Mouse (Mus musculus) C2C12 (cell line): ENCODE measurements around the gene Nlk. TPM values are rescaled to one million over a fixed set of nuclear protein-coding genes. Genes with fewer than 3 reads are reported as not detected.

Source experiments
- H3K27me3 ChIP-seq: one replicate; pipeline ENCODE4 v1.6.1; 2011; ENCODE audit not compliant: control insufficient read depth, insufficient read depth, insufficient read length
- H3K36me3 ChIP-seq: one replicate; pipeline ENCODE4 v1.6.1; 2011; ENCODE audit not compliant: control insufficient read depth, insufficient read depth
- H3K4me3 ChIP-seq: one replicate; pipeline ENCODE4 v1.5.1; 2011; ENCODE audit warnings: mild to moderate bottlenecking, control low read depth; ENCODE audit not compliant: poor library complexity, insufficient read depth, severe bottlenecking
- H3K79me2 ChIP-seq: one replicate; pipeline ENCODE4 v1.6.1; 2011; ENCODE audit not compliant: control insufficient read depth, insufficient read depth
- H3K79me3 ChIP-seq: one replicate; pipeline ENCODE4 v1.6.1; 2011; ENCODE audit warnings: low read depth, control low read depth
- H3ac ChIP-seq: one replicate; pipeline ENCODE3; 2011; ENCODE audit warnings: low read depth; ENCODE audit not compliant: control insufficient read depth, insufficient read length
- CEBPB ChIP-seq: IDR thresholded peaks from one replicate; pipeline ENCODE4 v1.6.1; 2011; ENCODE audit warnings: low read depth, mild to moderate bottlenecking, control low read depth, moderate library complexity
- CTCF ChIP-seq: IDR thresholded peaks from one replicate; pipeline ENCODE4 v1.5.1; 2011; ENCODE audit not compliant: control insufficient read depth, insufficient read depth, insufficient read length
- FOSL1 ChIP-seq: IDR thresholded peaks from one replicate; pipeline ENCODE4 v1.8.0; 2011; ENCODE audit warnings: mild to moderate bottlenecking, low read length; ENCODE audit not compliant: poor library complexity, insufficient read depth, severe bottlenecking
- MAX ChIP-seq: IDR thresholded peaks from one replicate; pipeline ENCODE4 v1.6.1; 2011; ENCODE audit warnings: mild to moderate bottlenecking, control low read depth
- MYOD1 ChIP-seq: IDR thresholded peaks from one replicate; pipeline ENCODE4 v1.6.1; 2011; ENCODE audit warnings: low read depth; ENCODE audit not compliant: control insufficient read depth, insufficient read length
- MYOG ChIP-seq: IDR thresholded peaks from one replicate; pipeline ENCODE4 v1.6.1; 2011; ENCODE audit not compliant: control insufficient read depth, insufficient read length; ENCODE audit errors: extremely low read depth
- USF1 ChIP-seq: IDR thresholded peaks from one replicate; pipeline ENCODE4 v1.6.1; 2011; ENCODE audit warnings: low read depth, mild to moderate bottlenecking, control low read depth, moderate library complexity
- polyA plus RNA-seq: library from polyadenylated mRNA; unstranded; fragments of >200 nt; fragmentation: generic; extraction: Trizol; gene quantifications from one replicate; pipeline ENCODE4 v1.2.1, GENCODE M21; 2012; ENCODE audit warnings: missing spikeins

Nlk gene
- polyA plus RNA-seq, 1 experiment: 5.9 TPM

GRCm38 (mm10) chr11:78549491-78549987 lies 147.6 kb downstream of the Nlk start:
- Histone ChIP-seq H3ac (peak overlapping the region; percentile 63), H3K79me3 (peaks cover 43% of the 10 kb centered on the region), H3K36me3 (peaks cover 23% of the 10 kb centered on the region), H3K27me3 (no peaks in the 10 kb centered on the region), H3K79me2 (peaks cover 59% of the 10 kb centered on the region), H3K4me3 (peak overlapping the region; percentile 81)
- TF ChIP-seq MYOD1: no peak
- no peak for TF ChIP-seq USF1
- no peak for TF ChIP-seq MAX
- TF ChIP-seq FOSL1: no peak
- TF ChIP-seq CEBPB: no peak
- no peak for TF ChIP-seq MYOG
- TF ChIP-seq CTCF: no peak

GRCm38 (mm10) chr11:78547718-78548460 lies 149.3 kb downstream of the Nlk start:
- H3K36me3 ChIP-seq: peaks cover 39% of the 10 kb centered on the region
- TF ChIP-seq CEBPB (no peak), MYOG (no peak), MYOD1 (no peak), FOSL1 (no peak), USF1 (no peak), CTCF (no peak), MAX (no peak)
- H3K27me3 ChIP-seq: no peaks in the 10 kb centered on the region
- no peak overlapping the region for H3K4me3 ChIP-seq
- peaks cover 74% of the 10 kb centered on the region for H3K79me2 ChIP-seq
- H3K79me3 ChIP-seq: peaks cover 56% of the 10 kb centered on the region
- no peak overlapping the region for H3ac ChIP-seq

GRCm38 (mm10) chr11:78545181-78545580 lies 152.0 kb downstream of the Nlk start:
- H3K27me3 ChIP-seq: no peaks in the 10 kb centered on the region
- no peak overlapping the region for H3K4me3 ChIP-seq
- no peak overlapping the region for H3ac ChIP-seq
- peaks cover 66% of the 10 kb centered on the region for H3K36me3 ChIP-seq
- TF ChIP-seq FOSL1 (no peak), MYOG (no peak), MYOD1 (no peak), MAX (no peak), USF1 (no peak), CTCF (no peak), CEBPB (no peak)
- H3K79me2 ChIP-seq: peaks cover 72% of the 10 kb centered on the region
- H3K79me3 ChIP-seq: peaks cover 59% of the 10 kb centered on the region

GRCm38 (mm10) chr11:78544449-78545111 lies 152.6 kb downstream of the Nlk start:
- Histone ChIP-seq H3K36me3 (peaks cover 72% of the 10 kb centered on the region), H3K4me3 (no peak overlapping the region), H3K79me3 (peaks cover 59% of the 10 kb centered on the region), H3K79me2 (peaks cover 67% of the 10 kb centered on the region), H3K27me3 (no peaks in the 10 kb centered on the region), H3ac (no peak overlapping the region)
- no peak for TF ChIP-seq CTCF
- TF ChIP-seq CEBPB: no peak
- no peak for TF ChIP-seq MYOD1
- no peak for TF ChIP-seq MYOG
- no peak for TF ChIP-seq FOSL1
- no peak for TF ChIP-seq MAX

- TF ChIP-seq USF1 (no peak), MAX (no peak), MYOD1 (no peak), CTCF (no peak), CEBPB (no peak), FOSL1 (no peak), MYOG (no peak)
- Histone ChIP-seq H3K36me3 (peaks cover 69% of the 10 kb centered on the region), H3K4me3 (no peak overlapping the region), H3K79me3 (peaks cover 51% of the 10 kb centered on the region), H3K27me3 (no peaks in the 10 kb centered on the region), H3ac (no peak overlapping the region), H3K79me2 (peaks cover 64% of the 10 kb centered on the region)
Measured at GRCm38 (mm10) chr11:78540358-78540757, 156.8 kb downstream of the Nlk start.
